Mouse (Mus musculus) fat pad, adult 2 months (tissue): Measurements from ENCODE around the gene Gm20388.

Source experiments
- DNase-seq: peaks from one replicate; pipeline ENCODE4 v3.0.0-alpha.2; 2011; ENCODE audit warnings: low read depth, low spot score; ENCODE audit errors: extremely low read depth

Gm20388 gene

DNA sequence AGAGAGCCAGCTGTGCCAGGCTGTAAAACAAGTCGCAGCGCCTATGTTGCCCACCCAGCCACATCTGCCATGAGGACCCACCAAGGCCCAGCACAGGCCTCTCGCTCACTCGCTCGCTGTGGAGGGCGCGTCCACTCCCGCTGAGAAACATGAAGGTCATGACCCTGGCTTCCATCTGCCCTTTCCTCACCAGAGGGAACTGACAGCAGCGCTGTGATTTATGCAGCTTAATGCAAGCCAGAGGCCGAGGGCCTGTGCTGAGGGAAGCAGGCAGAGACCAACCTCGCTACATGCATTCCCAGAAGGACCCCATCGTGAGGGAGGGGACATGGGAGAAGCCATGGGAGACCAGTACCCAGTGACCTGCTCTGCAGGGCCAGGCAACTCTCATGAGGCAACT, 1029.6 kb downstream of the Gm20388 start:
- DNase-seq: no peak

DNA sequence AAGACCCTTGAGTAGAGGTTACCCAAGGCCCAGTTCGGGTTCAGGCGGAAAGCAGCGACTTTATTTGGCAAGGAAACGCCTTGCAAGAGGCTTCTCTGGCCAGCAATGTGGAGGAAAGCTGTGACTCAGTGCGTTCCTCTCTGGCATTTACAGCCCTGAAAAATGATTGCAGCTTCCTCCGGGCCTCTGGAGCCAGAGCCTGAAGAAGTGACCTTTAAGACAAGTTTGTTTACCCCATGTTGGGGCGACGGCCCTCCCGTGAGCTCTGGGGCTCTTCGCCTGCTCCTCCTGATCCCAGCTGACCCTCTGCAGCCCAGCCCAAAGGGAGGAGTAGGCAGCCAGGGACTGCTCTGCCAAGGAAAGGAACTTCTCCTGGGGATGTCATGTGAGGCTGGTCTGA, 1036.6 kb downstream of the Gm20388 start:
- no peak for DNase-seq

DNA sequence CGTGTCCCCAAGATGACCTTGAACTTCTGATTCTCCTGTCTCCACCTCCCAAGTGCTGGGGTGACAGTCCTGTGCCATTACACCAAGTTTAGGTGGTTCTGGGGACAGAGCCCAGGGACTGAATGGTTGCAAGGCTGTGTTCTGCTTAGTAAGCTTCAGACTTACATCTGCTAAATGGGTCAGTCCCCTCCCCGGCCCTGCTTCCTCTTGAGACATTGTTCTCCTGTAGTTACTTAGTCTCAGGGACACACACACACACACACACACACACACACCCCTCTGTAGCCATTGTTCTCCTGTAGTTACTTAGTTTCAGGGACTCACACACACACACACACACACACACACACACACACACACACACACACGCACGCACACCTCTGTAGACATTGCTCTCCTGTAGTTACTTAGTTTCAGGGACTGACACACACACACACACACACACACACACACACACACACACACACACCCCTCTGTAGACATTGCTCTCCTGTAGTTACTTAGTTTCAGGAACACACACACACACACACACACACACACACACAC, 1037.5 kb downstream of the Gm20388 start:
- no peak for DNase-seq

DNA sequence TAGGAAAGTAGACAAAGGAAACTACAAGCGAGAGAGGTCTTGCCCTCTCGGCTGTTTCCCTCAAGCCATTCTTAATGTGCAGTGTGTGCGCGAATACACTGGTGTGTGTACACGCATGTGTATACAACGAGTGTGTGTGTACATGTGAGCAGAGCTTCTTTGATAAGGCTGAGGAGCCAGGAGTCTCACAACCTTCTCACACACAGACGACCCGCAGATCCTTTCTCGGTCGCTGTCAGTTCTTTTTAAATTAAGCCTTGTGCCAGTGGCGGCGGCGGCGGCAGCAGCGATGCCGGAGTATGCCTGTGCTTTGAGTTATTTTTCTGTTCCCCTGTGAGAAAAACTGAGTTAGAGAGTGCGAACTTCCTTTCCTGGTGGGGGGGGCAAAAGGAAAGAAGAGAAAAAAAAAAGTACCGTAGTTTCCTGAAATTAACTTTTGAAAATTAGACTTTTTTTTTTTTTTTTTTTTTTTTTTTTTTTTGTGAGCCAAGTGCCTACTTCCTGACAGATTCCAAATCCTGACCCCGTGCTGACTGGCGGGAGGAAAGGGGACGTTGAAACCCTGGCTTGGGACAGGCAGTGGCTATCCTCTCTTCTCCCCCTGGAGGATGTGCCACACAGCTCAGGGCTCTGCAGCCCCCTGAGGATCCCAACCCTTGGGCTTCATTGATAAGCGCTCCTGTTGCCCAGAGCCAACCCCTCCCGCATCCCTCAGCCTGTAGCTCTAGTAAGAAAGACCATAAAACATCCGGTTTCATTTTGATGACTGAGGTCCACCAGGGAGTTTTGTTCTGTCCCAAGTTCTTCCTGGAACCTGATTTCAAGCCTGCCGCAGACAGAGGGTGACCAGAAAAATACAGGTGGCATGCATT, 1038.2 kb downstream of the Gm20388 start:
- DNase-seq: no peak

DNA sequence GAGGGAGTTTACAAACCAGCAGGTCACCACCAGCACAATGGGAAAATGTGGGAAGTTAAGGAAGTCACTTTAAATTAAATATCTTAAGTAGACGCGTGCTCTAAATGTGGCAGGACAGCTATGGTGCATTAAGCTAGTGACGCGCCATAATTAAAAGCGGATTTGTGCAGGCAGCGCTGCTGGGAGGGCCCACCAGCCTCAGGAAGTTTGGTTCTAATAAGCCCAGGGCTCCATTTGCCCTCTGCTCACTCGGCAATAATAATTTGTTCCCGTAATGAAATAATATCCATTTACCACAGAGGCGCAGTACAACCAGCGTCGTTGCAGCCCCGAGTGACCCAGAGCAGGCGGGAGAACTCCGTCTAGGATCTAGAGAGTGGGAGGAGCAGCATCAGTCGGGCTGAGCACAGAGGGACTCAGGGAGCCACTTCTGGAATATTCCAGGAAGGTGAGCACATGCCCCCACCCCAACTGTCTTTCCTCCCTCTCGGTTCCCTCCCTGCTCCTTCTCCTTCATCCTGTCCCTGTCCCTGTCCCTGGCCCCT, 1040.1 kb downstream of the Gm20388 start:
- DNase-seq: no peak

DNA sequence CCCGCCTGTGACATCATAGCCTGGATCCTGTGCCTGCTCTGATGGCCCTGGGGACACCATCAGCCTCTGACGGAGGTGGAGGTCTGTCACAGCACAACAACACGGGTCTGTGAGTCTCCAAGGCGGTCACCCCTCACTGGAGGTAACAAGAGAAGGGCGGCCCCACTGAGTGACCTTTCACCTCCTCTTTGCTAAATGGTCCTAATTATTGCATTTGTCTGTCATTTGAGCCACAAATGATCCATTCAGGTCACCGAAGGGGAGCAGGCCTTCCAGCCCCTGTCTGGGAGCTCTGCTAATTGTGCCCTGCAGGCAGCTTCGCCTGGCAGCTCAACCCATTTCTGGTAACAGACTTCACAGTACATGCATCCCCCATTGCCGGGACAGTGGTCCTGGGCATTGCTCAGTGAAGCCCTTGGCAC, 1048.8 kb downstream of the Gm20388 start:
- DNase-seq: no peak

DNA sequence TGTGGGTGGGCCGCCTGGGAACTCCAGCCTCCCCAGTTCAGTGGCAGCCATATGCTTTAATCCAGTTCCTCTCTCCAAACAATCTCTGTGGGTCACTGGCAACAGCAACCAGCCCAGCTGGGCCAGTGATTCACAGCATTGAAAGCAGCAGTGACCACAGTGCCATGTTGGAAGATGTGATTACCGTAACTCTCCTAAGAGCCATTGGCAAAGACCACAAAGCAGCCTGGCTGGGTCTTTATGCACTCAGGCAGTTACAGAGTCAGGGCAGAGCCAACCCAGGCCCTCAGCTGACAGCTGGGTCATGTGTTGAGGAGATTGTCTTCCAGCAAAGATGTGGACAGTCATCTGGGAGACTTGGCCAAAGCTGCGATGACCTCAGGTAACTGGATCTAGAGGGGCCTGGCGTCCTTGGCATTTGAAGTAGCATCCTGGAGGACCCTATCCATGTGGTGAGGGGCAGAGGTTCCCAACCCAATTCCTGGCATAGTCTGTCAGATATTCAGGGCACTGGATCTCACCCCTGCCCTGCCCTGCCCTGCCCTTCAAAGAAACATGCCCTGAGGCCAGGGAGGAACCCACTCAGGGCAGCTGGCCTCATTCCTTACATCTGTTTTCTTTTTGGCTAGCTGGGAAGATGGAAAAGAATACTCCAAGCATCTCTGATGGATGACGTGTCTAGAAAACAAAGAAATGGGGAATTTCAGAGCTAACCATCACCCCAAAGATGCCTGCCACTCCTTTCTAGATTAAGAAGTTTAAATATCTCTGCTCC, 1052.2 kb downstream of the Gm20388 start:
- DNase-seq: no peak

DNA sequence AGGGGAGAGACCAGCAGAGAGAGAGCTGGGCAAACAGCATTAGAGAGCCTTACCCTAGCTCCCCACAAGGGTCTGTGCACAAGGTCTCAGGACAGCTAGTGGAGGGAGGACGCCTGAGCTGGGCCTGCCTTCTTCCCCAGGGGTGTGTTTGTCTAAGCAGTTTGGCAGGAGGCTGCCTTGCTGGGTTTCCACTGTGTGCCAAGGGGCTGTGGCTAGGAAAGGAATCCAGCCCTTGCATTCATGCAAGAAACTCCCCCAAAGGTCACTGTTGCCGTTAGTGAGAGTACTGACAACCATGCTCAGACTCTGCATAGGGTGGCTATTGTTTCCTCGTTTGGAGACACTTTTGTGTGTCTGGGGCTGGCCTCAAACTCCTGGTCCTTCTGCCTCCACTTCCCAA, 1055.9 kb downstream of the Gm20388 start:
- no peak for DNase-seq

DNA sequence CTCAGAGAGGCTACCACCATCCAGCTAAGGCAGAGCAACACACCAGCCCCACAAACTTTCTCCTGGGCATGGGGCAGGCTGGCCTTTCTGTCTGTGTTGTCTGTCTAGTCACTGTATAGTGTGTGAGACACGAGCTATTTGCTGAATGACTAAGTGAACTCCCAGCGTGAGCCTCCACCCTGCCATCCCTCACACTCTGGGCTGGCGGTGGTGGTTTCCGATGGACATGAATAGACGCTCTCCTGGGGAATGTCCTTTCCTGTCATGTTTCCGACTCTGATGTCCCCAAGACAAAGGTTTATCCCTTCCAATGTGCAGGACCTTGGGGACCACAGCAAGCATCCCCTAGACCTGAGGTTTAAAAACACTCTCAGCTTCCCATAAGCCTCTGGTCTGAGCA, 1057.7 kb downstream of the Gm20388 start:
- DNase-seq: no peak

DNA sequence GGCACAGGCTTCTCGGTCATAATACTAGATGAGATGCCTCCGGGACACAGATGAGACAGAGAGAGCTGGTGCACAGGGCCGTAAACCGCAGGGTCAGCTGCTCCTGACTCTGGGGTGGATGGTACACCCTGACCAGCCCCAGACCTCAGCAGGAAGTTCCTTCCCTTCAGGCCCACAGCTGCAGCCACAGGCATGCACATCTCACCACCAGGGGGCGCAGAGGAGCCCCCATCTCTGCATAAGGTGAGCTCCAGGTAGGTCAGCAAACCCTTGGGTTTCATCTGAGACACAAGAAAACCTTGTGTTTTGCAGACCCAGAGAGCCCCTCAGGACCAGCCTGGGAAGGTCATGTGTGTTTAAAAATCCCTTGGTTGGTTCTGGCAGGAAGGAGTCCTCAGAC, 1059.7 kb downstream of the Gm20388 start:
- no peak for DNase-seq

DNA sequence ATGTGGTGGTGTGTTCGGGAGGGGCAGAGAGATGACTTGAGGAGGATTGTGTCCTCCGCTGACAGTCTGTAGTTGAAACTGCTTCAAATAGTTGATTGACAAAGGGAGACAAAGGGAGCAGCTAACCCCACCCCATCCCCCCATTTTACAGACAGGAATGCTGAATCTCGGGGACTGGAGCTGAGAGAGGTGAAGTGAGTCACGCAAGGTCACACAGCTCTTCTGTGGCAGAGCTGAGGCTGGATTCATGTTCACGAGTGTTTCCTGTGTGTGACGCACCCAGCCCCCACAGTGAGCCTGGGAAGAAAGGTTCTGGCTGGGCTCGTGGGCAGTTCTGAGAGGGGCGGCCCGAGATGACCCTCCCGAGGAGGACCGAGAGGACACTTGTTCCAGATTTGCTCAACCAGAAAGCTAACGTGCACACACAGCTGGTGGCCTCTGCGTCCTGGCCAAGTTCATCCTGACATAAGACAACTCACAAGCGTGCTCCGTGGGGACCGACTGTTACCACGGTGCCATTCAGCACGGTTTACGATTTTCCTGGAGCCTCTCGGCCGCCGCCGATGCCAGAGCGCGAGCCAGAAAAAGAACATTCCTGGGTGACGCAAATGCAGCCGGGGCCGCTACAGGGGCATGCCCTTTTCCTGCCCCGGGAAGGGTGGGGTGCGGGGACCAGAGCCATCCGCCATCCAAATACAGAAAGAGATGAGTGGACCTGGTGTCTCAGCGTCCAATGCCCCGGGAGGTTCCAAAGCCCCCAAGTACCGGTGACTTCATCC, 1061.2 kb downstream of the Gm20388 start:
- DNase-seq: no peak

DNA sequence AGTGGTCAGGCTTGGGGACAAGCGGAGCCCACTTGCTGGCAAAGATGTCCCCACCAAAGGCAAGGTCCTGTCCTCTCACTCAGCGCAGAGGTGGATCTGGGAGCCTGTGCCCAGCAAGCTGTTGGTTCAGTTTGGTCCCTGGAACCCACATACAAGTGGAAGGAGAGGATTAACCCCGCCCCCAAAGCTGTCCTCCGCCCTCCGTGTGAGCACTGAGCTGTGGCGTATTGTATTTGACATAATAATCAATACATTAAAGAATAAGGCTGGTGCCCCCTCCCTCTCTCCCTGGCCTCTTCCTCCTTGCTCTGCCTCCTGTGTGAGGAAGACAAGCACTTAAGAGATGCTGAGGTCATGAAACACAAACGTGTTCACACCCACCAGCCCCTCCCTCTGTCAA, 1062.4 kb downstream of the Gm20388 start:
- DNase-seq: no peak

DNA sequence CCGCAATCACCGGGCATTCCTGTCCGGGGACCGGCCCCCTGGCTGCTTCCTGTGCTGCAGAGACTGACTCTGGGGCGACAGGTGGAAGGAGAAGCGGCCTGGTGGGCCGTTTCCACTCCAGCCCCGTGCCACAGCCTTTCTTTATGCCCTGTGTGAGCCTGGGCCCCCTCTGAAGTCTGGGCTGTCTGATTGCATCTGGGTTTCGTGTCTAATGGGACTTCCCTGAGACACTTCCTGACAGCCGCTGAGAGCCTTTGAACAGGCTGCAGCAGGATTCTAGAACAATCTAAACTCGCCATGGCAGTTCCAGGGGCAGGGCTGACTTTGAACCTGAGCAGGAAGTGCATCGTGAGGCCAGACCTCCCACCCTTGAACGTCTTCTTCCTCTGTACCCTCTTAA, 1066.5 kb downstream of the Gm20388 start:
- DNase-seq: no peak

DNA sequence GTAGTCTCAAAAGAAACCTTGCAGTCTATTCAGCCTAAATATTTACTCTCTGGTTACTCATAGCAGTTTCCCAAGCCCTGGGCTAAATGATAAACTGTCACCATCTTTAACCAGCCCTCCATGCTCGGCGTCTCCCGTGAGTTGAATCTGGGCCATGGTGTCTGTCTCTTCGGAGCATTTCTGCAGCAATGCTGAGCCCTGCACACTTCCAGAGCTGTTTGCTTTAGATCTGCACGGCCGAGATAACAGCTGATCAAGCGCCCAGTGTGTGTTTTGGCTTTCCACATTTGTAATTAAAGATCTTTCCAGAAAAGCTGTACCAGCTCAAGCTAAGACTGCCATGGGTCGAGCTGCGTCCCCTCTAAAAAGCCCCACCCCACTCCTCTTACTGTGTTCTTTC, 1068.6 kb downstream of the Gm20388 start:
- DNase-seq: no peak

DNA sequence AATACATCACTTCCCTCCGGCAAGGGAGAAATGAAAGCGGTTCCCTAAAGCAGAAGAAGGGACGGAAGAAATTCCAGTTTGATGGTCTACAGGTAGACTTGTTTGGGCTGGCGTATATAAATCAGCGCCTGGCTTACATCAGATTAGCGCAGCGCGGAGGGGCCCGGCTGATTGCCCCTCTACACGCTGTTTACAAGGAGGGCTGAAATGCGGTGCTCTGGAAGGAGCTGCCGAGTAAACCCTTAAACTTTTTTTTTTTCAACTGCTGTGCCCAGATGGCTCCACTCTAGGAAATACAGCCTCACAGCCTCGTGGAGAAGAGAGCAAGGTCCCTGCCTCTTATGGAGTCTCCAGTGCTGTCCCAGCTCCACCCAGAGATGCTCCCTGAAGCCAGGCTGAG, 1070.3 kb downstream of the Gm20388 start:
- no peak for DNase-seq

DNA sequence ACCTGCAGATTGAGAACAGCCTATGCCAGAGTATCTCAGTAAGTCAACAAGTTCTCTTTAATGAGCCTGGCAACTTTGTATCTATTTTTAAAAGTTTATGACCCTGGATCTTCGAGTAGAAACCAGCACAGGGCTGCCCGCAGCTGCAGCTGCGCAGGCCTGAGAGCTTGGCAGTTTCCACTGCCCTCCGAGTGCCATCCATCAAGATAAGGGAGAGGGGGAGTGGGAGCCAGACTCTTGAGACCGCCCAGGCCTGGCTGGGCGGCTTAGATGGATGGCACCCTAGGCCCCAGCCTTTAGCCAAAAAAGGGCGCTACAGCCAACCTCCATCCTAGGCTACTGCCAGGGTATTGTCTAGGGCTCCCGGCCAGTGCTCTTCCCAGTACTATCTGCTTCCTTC, 1074.2 kb downstream of the Gm20388 start:
- no peak for DNase-seq

DNA sequence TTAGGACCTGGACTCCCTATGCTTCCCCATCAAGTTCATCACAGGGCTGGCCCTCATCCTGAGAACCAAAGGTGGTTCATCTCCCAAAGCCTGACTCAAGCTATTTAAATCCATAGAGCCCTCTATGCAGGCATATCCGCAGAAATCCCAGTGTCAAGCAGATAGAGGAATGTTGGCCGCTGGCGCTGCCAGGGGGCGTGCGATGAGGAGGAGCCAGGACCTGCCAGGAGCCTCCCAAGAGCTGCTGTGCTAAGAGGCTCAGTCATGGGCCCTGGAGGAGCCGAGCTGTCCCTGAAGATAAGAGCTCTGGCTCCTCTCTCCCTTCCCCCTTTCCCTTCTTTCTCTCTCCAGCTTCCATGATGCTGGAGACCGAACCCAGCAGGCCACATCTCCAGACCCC, 1075.4 kb downstream of the Gm20388 start:
- no peak for DNase-seq

DNA sequence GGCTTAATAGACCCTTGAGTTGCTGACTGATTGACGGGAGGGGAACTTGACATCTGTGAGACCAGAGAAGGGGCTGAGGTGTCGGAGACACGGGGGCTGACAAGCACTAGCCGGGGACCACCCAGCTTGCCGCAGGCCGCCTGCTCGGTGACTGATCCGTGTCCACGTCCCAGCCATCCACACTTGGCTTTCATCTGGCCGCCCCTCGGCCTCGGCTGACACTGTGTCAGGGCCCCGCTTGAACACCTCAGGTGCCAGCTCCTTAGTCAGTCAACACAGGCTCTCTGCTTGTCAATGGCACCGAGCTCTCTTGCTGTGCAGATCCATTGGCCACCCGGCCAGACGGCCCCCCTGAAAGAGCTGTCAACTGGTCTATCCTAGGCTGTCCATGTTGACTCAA, 1083.1 kb downstream of the Gm20388 start:
- DNase-seq: no peak

DNA sequence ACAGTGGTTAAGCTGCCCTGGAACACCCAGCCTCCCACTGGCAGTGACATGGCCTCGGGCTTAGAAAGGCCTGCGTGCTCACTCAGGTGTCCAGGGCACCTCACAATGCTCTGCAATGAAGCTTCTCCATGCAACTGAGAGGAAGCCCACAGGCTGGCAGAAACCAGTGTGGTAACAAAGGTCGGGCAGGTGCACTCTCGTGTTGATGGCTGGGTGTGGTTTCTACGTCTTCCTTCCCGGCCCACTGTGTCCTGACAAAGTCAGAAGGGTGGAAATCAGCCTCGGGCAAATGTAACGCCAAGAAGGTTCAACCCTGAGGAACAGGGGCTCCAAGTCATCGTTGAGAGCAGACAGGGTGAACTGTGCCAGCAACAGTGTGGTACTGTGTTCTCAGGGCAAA, 1084.8 kb downstream of the Gm20388 start:
- no peak for DNase-seq

DNA sequence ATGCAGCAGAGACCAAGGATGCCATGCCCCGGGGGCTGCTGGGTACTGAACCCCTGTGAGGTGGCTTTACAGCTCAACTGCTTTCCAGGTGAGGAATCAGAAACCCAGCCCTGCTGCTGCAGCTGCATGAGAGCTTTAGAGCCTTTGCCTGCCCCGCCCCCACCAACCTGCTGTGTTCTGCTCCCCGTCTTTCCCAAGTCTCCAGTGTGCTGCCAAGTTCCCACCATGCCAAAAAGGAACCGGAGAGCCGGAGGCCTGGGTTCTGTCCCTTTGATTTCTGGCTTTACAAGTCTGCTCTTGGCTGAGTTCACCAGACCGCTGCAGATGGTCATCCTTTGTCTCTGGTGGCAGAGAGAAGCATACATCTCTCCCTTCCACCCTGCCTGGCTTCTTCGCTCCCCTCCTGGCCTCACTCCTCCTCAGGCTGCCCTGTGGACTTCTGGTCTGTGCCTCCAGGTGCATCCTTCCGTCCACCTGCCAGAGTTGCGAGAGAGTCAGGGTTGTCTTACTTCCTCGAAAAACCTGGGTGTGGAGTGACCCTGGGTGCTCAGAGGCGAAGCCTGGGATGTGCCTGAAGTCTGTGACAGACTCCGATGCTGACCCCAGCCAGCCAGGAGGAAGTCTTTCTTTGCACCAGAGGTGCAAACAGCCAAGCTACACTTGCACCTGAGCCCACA, 1086.4 kb downstream of the Gm20388 start:
- DNase-seq: no peak
